Mouse (Mus musculus) brain, embryonic 14.5 days (tissue): ENCODE measurements around the gene Eprs. TPM values are rescaled to one million over a fixed set of nuclear protein-coding genes. Genes with fewer than 3 reads are reported as not detected.

ENCODE experiments used
- DNase-seq: peaks from one replicate; pipeline ENCODE4 v3.0.0-alpha.2; 2011; ENCODE audit warnings: low read depth
- CTCF ChIP-seq: fragments of 200-500 bp; IDR thresholded peaks from 2 replicates; pipeline ENCODE4 v1.5.1; 2012; ENCODE audit warnings: inconsistent platforms, mild to moderate bottlenecking, moderate library complexity, borderline replicate concordance; ENCODE audit not compliant: insufficient read depth, insufficient read length; ENCODE audit errors: extremely low read depth
- POLR2A ChIP-seq: fragments of 200-500 bp; IDR thresholded peaks from 2 replicates; pipeline ENCODE4 v1.6.1; 2012; ENCODE audit warnings: mild to moderate bottlenecking, inconsistent platforms, borderline replicate concordance; ENCODE audit not compliant: poor library complexity, insufficient read depth, insufficient read length, severe bottlenecking; ENCODE audit errors: extremely low read depth
- polyA plus RNA-seq: library from polyadenylated mRNA; depleted of rRNA; stranded (reverse); fragments of >200 nt; gene quantifications from 2 replicates; pipeline ENCODE4 v1.2.3, GENCODE M21; 2012

The Eprs gene
- polyA plus RNA-seq, 1 experiment = 44.5 TPM

DNA sequence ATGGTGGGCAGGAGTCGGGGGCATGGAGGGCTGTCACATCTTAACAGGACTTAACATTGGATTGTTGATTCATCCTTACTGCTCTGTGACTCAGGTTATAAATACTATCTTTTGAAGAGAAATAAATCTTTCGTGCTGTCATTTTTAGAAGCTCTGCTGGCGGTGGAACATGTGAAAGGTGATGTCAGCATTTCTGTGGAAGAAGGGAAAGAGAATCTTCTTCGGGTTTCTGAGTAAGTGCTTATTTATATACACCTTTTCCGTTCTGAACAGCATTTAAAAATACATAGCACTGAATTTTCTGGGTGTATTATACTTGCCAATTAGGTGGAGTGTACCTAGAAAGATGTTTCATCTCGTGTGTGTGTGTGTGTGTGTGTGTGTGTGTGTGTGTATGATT lies 4.5 kb downstream of the Eprs start:
- TF ChIP-seq POLR2A (no peak), CTCF (no peak)
- DNase-seq = no peak

DNA sequence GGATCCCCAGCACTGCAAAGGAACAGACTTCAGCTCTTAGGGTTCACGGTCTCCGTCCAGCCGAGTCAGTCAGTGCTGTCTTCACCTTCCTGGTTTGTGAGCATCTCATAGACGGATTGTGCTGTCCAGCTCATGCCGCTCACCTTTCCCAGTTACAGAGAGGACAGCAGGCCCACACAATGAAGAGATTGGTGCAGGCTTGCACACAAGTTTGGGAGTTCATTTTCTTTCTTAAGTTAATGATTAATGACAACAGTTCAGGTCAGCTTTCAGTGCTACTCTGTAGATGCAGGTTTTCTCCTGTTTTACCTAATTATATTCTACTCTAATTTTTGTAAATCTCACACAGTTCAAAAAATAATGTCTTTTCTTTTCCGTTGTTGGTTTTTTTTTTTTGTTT lies 7.1 kb downstream of the Eprs start:
- TF ChIP-seq POLR2A = no peak
- TF ChIP-seq CTCF = no peak
- no peak for DNase-seq

DNA sequence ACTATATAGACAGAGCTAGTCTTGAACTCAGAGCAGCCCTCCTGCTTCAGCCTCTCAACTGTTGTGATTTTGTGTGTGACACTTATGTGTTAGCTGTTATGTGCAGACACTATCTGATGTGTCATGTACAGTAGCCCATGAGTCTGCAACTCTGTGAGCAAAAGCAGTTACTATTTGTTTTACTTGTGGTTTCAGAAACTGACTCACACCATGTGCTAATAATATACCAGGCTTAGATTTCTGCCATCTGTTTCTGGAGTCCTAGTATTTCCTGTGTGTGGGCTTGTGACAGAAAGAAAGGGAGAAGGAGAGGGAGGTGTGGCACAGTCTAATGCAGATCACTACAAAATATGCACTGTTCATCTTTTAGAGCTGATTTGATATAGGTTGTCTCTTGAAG lies 13.5 kb downstream of the Eprs start:
- TF ChIP-seq CTCF = no peak
- no peak for TF ChIP-seq POLR2A
- DNase-seq = no peak

DNA sequence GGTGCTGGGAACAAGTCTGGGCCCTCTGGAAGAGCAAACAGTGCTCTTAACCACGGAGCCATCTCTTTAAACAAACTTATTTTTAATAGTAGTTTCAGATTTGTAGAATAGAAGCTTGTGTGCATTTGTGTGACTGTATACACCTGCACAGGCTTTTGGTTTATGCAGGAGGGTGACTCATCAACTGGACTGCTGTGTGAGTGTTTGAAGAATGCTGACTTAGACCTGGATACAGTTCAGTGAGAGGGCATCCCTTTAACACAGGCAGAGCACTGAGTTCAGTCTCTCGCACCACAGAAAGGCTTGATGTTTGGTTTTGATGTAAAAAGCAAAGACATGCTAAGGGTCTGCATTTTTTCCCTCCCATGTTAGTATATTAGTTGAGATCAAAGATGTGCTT lies 14.6 kb downstream of the Eprs start:
- no peak for DNase-seq

DNA sequence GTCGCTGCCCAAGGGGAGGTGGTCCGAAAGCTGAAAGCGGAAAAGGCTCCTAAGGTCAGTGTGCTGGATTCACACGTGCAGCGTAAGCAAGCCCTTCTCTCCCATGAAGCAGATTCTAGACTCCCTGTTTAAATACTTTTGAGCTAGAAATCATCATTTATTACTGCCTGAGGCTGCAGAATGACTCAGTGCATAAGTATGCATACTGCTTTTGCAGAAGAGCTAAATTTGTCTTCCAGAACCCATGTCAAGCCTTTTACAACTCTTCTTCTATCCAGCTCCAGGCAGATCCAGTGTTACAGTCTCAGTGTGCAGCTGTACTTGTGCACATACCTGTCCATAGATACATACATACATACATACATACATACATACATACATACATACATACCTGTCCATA lies 38.8 kb downstream of the Eprs start:
- no peak for TF ChIP-seq POLR2A
- no peak for TF ChIP-seq CTCF
- DNase-seq = no peak

More for the DNA sequence above, 14.6 kb downstream of the Eprs start:
- TF ChIP-seq POLR2A (no peak), CTCF (no peak)

DNA sequence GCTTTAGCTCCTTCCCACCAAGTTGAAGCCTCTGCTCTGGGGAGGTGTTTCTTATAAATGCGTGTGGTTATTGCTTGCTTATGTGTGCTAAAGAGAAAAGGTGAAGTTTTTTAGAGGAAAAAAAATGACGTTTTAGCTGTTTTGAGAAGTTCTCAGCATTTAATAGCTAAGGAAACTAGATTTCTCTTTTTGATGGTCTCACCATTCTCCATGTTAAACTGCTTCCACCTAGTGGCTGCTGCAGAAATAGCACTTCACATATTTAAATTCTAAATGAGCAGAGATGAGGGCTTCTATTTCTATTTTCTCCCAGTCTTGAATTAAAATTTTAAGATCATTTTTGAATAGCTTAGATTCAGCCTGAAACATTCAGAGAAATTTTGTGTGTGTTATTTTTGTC lies 41.2 kb downstream of the Eprs start:
- TF ChIP-seq POLR2A (no peak), CTCF (peak; percentile 25; the same call in 1 of the 2 replicates)
- DNase-seq = peak; percentile 66

DNA sequence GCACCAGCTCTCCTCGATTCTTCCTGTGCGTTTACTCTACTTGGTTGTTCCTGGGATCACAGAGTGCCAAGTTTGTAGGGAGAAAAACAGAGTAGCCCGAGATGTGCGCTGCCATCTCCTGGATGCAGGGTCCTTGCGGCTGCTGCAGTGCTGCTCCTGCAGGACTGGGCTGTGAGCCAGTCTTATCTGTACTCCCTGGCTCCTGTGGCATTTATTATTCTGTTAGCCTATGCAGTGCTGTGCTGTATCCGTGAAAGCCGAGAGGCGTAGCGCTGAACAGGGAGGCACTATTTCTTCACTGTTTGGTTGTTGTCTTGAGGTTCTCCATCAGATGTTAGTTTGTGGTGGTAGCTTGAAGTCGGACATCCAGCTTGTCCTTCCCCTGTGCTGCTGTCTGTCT lies 43.1 kb downstream of the Eprs start:
- no peak for TF ChIP-seq POLR2A
- no peak for TF ChIP-seq CTCF

DNA sequence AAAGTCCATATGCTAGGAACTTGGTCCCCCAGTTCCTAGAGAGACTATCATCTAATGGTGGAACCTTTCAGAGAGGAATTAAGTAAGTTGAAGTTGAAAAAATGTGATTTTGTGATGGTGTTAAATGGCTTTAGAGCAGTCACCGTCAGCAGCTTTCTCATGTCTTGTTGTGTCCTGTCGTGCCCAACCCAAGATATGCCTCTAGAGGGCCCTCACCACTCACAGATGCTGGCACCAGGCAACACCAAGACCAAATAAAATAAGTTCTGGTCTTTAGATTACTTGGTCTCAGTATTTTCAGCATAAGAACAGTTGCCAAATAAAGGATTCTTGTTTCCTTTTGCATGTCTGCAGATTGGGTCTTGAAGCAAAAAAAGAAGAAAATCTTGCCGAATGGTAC lies 47.0 kb downstream of the Eprs start:
- peak; percentile 68 for DNase-seq
- TF ChIP-seq POLR2A = no peak
- TF ChIP-seq CTCF = peak; percentile 62; the same call in 1 of the 2 replicates

More for the DNA sequence above, 43.1 kb downstream of the Eprs start:
- DNase-seq = peak; percentile 15

DNA sequence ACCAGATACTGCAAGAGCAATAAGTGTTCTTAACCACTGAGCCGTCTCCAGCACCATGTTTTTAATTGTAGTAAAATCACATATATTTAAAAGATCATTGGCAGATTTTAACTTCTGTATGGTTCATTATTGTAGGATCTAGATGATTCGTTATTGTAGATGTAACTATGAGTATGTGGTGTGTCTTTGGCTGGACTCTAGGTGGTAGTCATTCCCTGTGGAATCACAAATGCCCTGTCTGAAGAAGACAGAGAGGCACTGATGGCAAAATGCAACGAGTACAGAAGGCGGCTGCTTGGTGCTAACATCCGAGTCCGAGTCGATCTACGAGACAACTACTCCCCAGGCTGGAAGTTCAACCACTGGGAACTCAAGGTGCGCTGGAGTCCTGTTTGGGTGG lies 55.2 kb downstream of the Eprs start:
- TF ChIP-seq CTCF = no peak
- TF ChIP-seq POLR2A = no peak
- peak; percentile 47 for DNase-seq

DNA sequence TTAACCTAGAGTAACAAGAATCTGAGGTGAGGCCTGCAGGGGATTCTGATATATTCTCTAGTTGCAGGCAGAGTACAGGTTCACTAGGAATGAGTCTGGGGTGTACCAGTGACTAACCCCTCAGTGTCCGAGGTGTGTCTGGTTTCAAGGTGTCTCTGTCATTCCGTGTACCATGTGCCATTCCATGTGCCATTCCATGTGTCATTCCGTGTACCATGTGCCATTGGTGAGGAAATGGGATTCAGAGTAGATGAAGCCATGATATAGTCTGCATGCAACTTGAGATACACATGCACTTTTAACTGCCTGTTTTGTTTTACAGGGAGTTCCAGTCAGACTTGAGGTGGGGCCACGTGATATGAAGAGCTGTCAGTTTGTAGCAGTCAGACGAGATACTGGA lies 57.0 kb downstream of the Eprs start:
- TF ChIP-seq POLR2A (no peak), CTCF (no peak)
- no peak for DNase-seq

DNA sequence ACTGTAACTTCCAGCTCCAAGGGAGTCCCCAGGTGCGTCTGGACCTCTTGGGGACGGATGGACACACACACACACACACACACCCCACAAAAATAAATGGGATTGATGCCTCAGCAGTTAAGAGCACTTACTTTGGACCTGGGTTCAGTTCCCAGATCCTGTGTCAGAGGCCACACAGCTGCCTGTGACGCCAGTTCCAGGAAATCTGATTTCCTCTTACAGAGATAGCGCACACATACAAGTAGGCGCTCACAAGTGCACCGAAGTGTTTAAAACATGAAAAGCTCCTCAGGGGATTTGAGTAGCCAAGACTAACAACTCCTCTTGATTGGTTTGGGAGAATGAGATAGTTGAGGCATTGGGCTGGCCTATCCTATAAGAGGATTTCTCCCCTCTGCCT lies 57.9 kb downstream of the Eprs start:
- no peak for TF ChIP-seq CTCF
- TF ChIP-seq POLR2A = no peak
- no peak for DNase-seq

DNA sequence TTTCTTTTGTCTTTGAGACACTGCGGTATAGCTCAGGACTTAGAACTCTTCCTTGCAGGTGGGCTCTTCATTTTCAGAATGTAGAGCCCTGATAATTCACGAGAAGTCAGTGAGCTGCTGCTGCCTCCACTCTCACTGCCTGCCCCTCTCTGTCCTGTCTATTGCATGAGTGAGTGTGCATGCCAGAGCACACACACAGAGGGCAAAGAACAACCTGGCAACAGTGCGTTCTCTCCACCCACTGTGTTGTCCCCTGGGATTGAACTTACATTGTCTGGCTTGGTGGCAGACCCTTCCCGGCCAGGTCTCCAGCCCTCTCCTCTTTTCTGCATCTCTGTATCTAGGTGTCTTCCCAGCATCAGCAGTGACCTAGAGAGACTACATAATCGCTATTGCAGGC lies 63.7 kb downstream of the Eprs start:
- no peak for DNase-seq
- TF ChIP-seq POLR2A (no peak), CTCF (no peak)
